In genomic region chr2:57239356-57239755, GRCm38 (mm10) we compare ENCODE assay signal across 9 mouse cellular contexts. TPM values are rescaled to one million over a fixed set of nuclear protein-coding genes. Genes with fewer than 3 reads are reported as not detected.
DNase-seq lines count a peak whose midpoint lies in the region; ATAC-seq and TF ChIP-seq lines count a peak whose summit lies in the region.
"Had no signal": no experiment of that assay in that cellular context is flagged by ENCODE, and none has a peak within 500 bp of the region (broad histone marks: within the 10 kb centered on the region; RNA-seq: fewer than 3 reads in every experiment).

No protein-coding gene starts in this region.

- H3K4me3 ChIP-seq in hindbrain, embryonic 15.5 days = peak overlapping the region; percentile 61; the same call in 1 of the 2 replicates
- H3K4me3 ChIP-seq in hindbrain, embryonic 13.5 days = no peak overlapping the region
- peak overlapping the region; percentile 87 for H3K4me3 ChIP-seq in E14TG2a.4 (replicated peaks; ENCODE audit: low read length)
- peak overlapping the region; percentile 74; the same call in 1 of the 2 replicates for H3K4me3 ChIP-seq in embryonic facial prominence, embryonic 11.5 days (ENCODE audit: low read depth, low read length)
- H3K4me3 ChIP-seq in liver, embryonic 12.5 days = peak overlapping the region; percentile 73

- 0 out of 2 replicates have a peak, but pooled peaks cover 6% of the 10 kb centered on the region for H3K27me3 ChIP-seq in hindbrain, embryonic 15.5 days
- peaks cover 25% of the 10 kb centered on the region for H3K27me3 ChIP-seq in hindbrain, embryonic 13.5 days
- H3K27me3 ChIP-seq in E14TG2a.4 (ENCODE audit: insufficient read depth, low read length) = no peaks in the 10 kb centered on the region
- no peaks in the 10 kb centered on the region for H3K27me3 ChIP-seq in embryonic facial prominence, embryonic 11.5 days (ENCODE audit: control insufficient read depth, insufficient read depth, low read length)
- H3K27me3 ChIP-seq in liver, embryonic 12.5 days (replicated peaks) = no peaks in the 10 kb centered on the region

- H3K9ac ChIP-seq in hindbrain, embryonic 15.5 days = no peak overlapping the region
- no peak overlapping the region for H3K9ac ChIP-seq in hindbrain, embryonic 13.5 days
- H3K9ac ChIP-seq in embryonic facial prominence, embryonic 11.5 days (replicated peaks; ENCODE audit: low read length) = no peak overlapping the region
- no peak overlapping the region for H3K9ac ChIP-seq in liver, embryonic 12.5 days

- no peak for DNase-seq in embryonic facial prominence, embryonic 11.5 days (ENCODE audit: low spot score)
- no peak for DNase-seq in right cerebral cortex, postnatal 14 days
- no peak for DNase-seq in adrenal gland, postnatal 10 days
- DNase-seq in spleen, adult 18-20 months = no peak
- DNase-seq: cerebellum, adult 9-11 months had no signal

- H3K27ac ChIP-seq in hindbrain, embryonic 15.5 days (replicated peaks) = no peak overlapping the region
- H3K27ac ChIP-seq in hindbrain, embryonic 13.5 days = no peak overlapping the region
- no peak overlapping the region for H3K27ac ChIP-seq in embryonic facial prominence, embryonic 11.5 days (replicated peaks; ENCODE audit: low read depth, low read length)
- H3K27ac ChIP-seq in liver, embryonic 12.5 days = no peak overlapping the region

- H3K9me3 ChIP-seq in hindbrain, embryonic 15.5 days = no peaks in the 10 kb centered on the region
- H3K9me3 ChIP-seq in hindbrain, embryonic 13.5 days = no peaks in the 10 kb centered on the region
- H3K9me3 ChIP-seq in E14TG2a.4 (ENCODE audit: low read length) = no peaks in the 10 kb centered on the region
- no peaks in the 10 kb centered on the region for H3K9me3 ChIP-seq in embryonic facial prominence, embryonic 11.5 days (replicated peaks; ENCODE audit: control insufficient read depth, low read length)
- no peaks in the 10 kb centered on the region for H3K9me3 ChIP-seq in liver, embryonic 12.5 days (replicated peaks)

- H3K4me1 ChIP-seq in hindbrain, embryonic 15.5 days (replicated peaks) = peaks cover 16% of the 10 kb centered on the region
- H3K4me1 ChIP-seq in hindbrain, embryonic 13.5 days (replicated peaks) = peaks cover 13% of the 10 kb centered on the region
- H3K4me1 ChIP-seq in E14TG2a.4 (replicated peaks; ENCODE audit: low read depth, low read length) = peaks cover 71% of the 10 kb centered on the region
- H3K4me1 ChIP-seq in embryonic facial prominence, embryonic 11.5 days (ENCODE audit: control insufficient read depth, insufficient read depth, low read length) = no peaks in the 10 kb centered on the region
- H3K4me1 ChIP-seq in liver, embryonic 12.5 days = peaks cover 22% of the 10 kb centered on the region

- 23% methylated on average over 2 of the region's 2 CpGs for WGBS in hindbrain, embryonic 15.5 days
- WGBS in hindbrain, embryonic 13.5 days = 11% methylated on average over 2 of the region's 2 CpGs
- 9% methylated on average over 2 of the region's 2 CpGs for WGBS in embryonic facial prominence, embryonic 11.5 days
- 17% methylated on average over 2 of the region's 2 CpGs for WGBS in liver, embryonic 12.5 days (ENCODE audit: insufficient replicate concordance)

- no peak for ATAC-seq in hindbrain, embryonic 15.5 days (ENCODE audit: low FRiP score, low read depth)
- ATAC-seq in hindbrain, embryonic 13.5 days (ENCODE audit: low FRiP score) = no peak
- ATAC-seq in embryonic facial prominence, embryonic 11.5 days (replicated peaks; ENCODE audit: insufficient number of reproducible peaks, low FRiP score, low TSS enrichment, low read depth) = no peak
- ATAC-seq in liver, embryonic 12.5 days = no peak

- peak overlapping the region; percentile 98; the same call in 1 of the 2 replicates for H3K4me2 ChIP-seq in hindbrain, embryonic 15.5 days
- no peak overlapping the region for H3K4me2 ChIP-seq in hindbrain, embryonic 13.5 days
- H3K4me2 ChIP-seq in embryonic facial prominence, embryonic 11.5 days (ENCODE audit: low read depth, low read length) = peak overlapping the region; percentile 93; the same call in 1 of the 2 replicates
- H3K4me2 ChIP-seq in liver, embryonic 12.5 days = peak overlapping the region; percentile 94

- no peak for TF ChIP-seq CTCF in E14TG2a.4 (conservative IDR thresholded peaks at IDR 0.05; ENCODE audit: low read length)

- H3K36me3 ChIP-seq in hindbrain, embryonic 15.5 days = no peaks in the 10 kb centered on the region
- no peaks in the 10 kb centered on the region for H3K36me3 ChIP-seq in hindbrain, embryonic 13.5 days
- 0 out of 2 replicates have a peak, but pooled peaks cover 5% of the 10 kb centered on the region for H3K36me3 ChIP-seq in E14TG2a.4 (ENCODE audit: insufficient read depth, low read length)
- H3K36me3 ChIP-seq in embryonic facial prominence, embryonic 11.5 days (replicated peaks; ENCODE audit: control insufficient read depth, insufficient read depth, low read depth, low read length) = no peaks in the 10 kb centered on the region
- no peaks in the 10 kb centered on the region for H3K36me3 ChIP-seq in liver, embryonic 12.5 days

RNA-seq across cellular contexts. Expression of gene Gpd2, which starts 1.9 kb away (rescaled TPM):
- polyA plus RNA-seq in hindbrain, embryonic 15.5 days (2015; fragmentation: Nextera tagmentation; extraction: Ambion mirVana) = 25.7 and 28.0 TPM in 2 replicates
- polyA plus RNA-seq in hindbrain, embryonic 13.5 days (2015; fragmentation: Nextera tagmentation; extraction: Ambion mirVana) = 15.3 and 16.5 TPM in 2 replicates
- 17.5 and 19.8 TPM in 2 replicates for polyA plus RNA-seq in embryonic facial prominence, embryonic 11.5 days (2014; fragmentation: Nextera tagmentation; extraction: Ambion mirVana)
- 12.9 and 13.2 TPM in 2 replicates for polyA plus RNA-seq in liver, embryonic 12.5 days (2016; fragmentation: Nextera tagmentation; extraction: Ambion mirVana)
- 100 to 1,000 TPM; 164 to 188 TPM for total RNA-seq in adrenal gland, postnatal 10 days (2021)
